Mouse (Mus musculus) cortical plate, adult 2 months (tissue): ENCODE measurements around the gene Aktip. TPM values are rescaled to one million over a fixed set of nuclear protein-coding genes. Genes with fewer than 3 reads are reported as not detected.

ENCODE experiments used
- H3K27ac ChIP-seq: fragments of 200-500 bp; 2 replicates; pipeline ENCODE4 v1.5.1; 2012; ENCODE audit warnings: low read length, control low read depth, inconsistent platforms; ENCODE audit not compliant: insufficient read depth
- H3K4me1 ChIP-seq: fragments of 200-500 bp; 2 replicates; pipeline ENCODE4 v1.6.1; 2011; ENCODE audit warnings: low read length; ENCODE audit not compliant: control insufficient read depth, insufficient read depth
- H3K4me3 ChIP-seq: fragments of 200-500 bp; 2 replicates; pipeline ENCODE4 v1.5.1; 2011; ENCODE audit warnings: mild to moderate bottlenecking, low read length, control low read depth; ENCODE audit not compliant: insufficient read depth
- CTCF ChIP-seq: fragments of 200-500 bp; IDR thresholded peaks from 2 replicates; pipeline ENCODE4 v1.5.1; 2011; ENCODE audit warnings: mild to moderate bottlenecking, control low read depth, low read length; ENCODE audit not compliant: insufficient read depth; ENCODE audit errors: extremely low read depth
- POLR2A ChIP-seq: fragments of 200-500 bp; IDR thresholded peaks from 2 replicates; pipeline ENCODE4 v1.6.1; 2011; ENCODE audit warnings: mild to moderate bottlenecking, low read length, control low read depth; ENCODE audit not compliant: insufficient read depth; ENCODE audit errors: extremely low read depth
- polyA plus RNA-seq: library from polyadenylated mRNA; depleted of rRNA; stranded (reverse); fragments of >200 nt; gene quantifications from 2 replicates; pipeline ENCODE4 v1.2.3, GENCODE M21; 2012; rRNA removed

The Aktip gene
- polyA plus RNA-seq, 1 experiment = 120 TPM

- Histone ChIP-seq H3K27ac (no peak overlapping the region), H3K4me1 (peaks cover 2% of the 10 kb centered on the region), H3K4me3 (no peak overlapping the region)
- TF ChIP-seq CTCF (no peak), POLR2A (no peak)
Measured at GRCm38 (mm10) chr8:91077077-91077867, 122.5 kb downstream of the Aktip start.

DNA sequence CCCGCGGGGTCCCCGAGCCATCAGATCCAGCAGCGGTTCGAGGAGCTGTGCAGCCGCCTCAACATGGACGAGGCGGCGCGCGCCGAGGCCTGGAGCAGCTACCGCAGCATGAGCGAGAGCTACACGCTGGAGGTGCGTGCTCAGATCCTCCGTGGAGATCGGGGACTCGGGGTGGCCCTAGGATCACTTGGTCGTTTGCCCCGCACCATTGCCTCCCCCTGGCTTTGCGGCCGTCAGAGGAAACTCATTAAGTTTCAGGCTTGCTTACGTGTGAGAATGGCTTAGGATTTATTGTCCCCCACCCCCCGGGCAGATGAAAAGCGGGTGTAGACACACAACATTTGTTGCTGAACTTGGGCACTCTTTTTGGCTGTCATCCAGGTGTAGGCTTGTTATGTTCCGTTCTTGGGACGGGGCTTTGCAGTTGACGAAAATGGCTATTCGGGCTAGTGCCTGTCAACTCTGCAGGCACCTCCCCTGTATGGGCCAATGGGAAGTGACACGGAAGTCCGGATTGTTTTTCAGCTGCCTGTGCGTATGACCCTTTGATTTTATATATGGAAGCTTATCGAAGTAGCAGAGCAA is 129.4 kb downstream of the Aktip start:
- H3K4me1 ChIP-seq = peaks cover 6% of the 10 kb centered on the region
- TF ChIP-seq POLR2A = 0 out of 2 replicates have a peak, but pooled peaks have one; percentile 11
- no peak for TF ChIP-seq CTCF
- H3K27ac ChIP-seq = peak overlapping the region; percentile 74
- peak overlapping the region; percentile 89 for H3K4me3 ChIP-seq

GRCm38 (mm10) chr8:91069834-91070233 is 129.9 kb downstream of the Aktip start, which contains the start of gene Rbl2:
Gene Rbl2 (plus strand): TSS chr8:91070057.
- Histone ChIP-seq H3K4me1 (peaks cover 6% of the 10 kb centered on the region), H3K4me3 (peak within 1 kb of the TSS; percentile 89), H3K27ac (peak within 1 kb of the TSS; percentile 74)
- TF ChIP-seq CTCF = no peak
- no peak for TF ChIP-seq POLR2A

- no peak for TF ChIP-seq CTCF
- TF ChIP-seq POLR2A = no peak
- Histone ChIP-seq H3K27ac (no peak overlapping the region), H3K4me3 (peak overlapping the region; percentile 89), H3K4me1 (peaks cover 6% of the 10 kb centered on the region)
Measured at GRCm38 (mm10) chr8:91069407-91069806, 130.4 kb downstream of the Aktip start.

DNA sequence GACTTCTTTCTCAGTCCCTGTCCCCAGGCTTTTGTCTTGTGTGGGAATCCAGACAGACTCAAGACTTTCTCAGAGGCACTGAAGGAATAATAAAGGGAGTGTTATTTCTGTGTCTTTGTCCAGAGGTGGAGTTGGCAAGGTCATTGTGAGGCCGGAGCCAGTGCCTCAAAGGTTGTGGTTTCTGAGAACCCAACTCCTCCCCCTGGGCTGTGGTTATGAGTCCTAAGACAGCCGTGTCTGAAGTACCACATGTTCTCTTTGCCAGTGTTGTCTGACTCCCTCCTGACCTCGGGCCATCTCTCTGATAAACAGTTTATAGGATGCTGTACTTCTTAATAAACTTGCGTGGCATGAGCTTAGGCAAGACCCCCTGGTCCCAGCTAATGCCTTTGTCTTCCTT is 134.6 kb downstream of the Aktip start:
- no peak for TF ChIP-seq POLR2A
- no peak for TF ChIP-seq CTCF
- Histone ChIP-seq H3K4me3 (no peak overlapping the region), H3K27ac (no peak overlapping the region), H3K4me1 (peaks cover 1% of the 10 kb centered on the region)

Other genes starting within 250 kb of the Aktip start
- gene Rbl2, start 129.9 kb downstream of the Aktip start, polyA plus RNA-seq = 36.3 and 40.1 TPM in 2 replicates
- 7.8 and 8.1 TPM in 2 replicates for gene Rpgrip1l, start 113.3 kb upstream of the Aktip start, polyA plus RNA-seq
- 119 and 123 TPM in 2 replicates for gene Fto, start 113.5 kb upstream of the Aktip start, polyA plus RNA-seq